Comparison of ENCODE assay signal across 9 mouse cellular contexts in the genomic region with DNA sequence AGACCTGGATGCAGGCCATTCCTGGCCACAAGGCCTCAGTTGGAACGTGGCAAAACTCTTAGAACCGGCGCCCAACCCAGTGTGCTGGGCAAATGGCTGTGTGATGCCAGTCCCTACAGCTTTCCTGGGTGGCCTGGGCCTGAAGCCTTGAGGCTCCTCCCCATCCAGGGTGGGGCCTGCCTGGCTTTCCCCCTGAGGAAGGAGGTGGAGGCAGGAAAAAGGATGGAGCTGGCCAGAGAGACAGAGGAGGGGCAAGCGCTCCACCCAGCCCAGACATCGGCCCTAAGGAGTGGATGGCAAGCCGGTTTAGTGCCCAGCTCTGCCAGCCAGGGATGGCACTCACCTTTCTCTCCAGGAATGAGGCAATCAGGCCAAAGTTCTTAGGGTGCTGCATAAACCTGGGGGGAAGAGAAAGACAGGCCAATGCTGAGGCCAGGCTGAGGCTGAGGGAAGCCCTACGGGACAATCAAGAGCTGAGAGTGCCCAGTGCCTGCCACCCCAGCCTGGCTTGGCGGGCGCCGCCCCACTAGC.
A peak's percentile ranks its signal among the peaks of the same experiment; 100 is the strongest.
DNase-seq lines count a peak whose midpoint lies in the region; ATAC-seq and TF ChIP-seq lines count a peak whose summit lies in the region.
"Had no signal": no experiment of that assay in that cellular context is flagged by ENCODE, and none has a peak within 500 bp of the region (broad histone marks: within the 10 kb centered on the region; RNA-seq: fewer than 3 reads in every experiment).

No protein-coding gene starts in this region.

- 87% methylated on average over 10 of the region's 10 CpGs for WGBS in hindbrain, embryonic 13.5 days
- 83% methylated on average over 7 of the region's 10 CpGs for WGBS in midbrain, postnatal 0 days

- no peaks in the 10 kb centered on the region for H3K9me3 ChIP-seq in hindbrain, embryonic 13.5 days
- H3K9me3 ChIP-seq in midbrain, postnatal 0 days (ENCODE audit: low read length), result no peaks in the 10 kb centered on the region

- no peak for ATAC-seq in hindbrain, embryonic 13.5 days (ENCODE audit: low FRiP score)
- no peak for ATAC-seq in midbrain, postnatal 0 days (ENCODE audit: low FRiP score)

- TF ChIP-seq POLR2A in embryonic fibroblast, embryonic 13.5 days (IDR thresholded peaks at IDR 0.05; ENCODE audit: low read depth, low read length), result no peak

- H3K4me3 ChIP-seq in embryonic fibroblast, embryonic 13.5 days (ENCODE audit: insufficient read depth, low read length), result no peak overlapping the region
- H3K4me3 ChIP-seq in hindbrain, embryonic 13.5 days, result no peak overlapping the region
- no peak overlapping the region for H3K4me3 ChIP-seq in midbrain, postnatal 0 days (ENCODE audit: low read depth, low read length)

- no peaks in the 10 kb centered on the region for H3K27me3 ChIP-seq in hindbrain, embryonic 13.5 days
- H3K27me3 ChIP-seq in midbrain, postnatal 0 days (ENCODE audit: insufficient read depth, low read length), result no peaks in the 10 kb centered on the region

- peak overlapping the region; percentile 90 for H3K27ac ChIP-seq in embryonic fibroblast, embryonic 13.5 days (ENCODE audit: insufficient read depth, low read length)
- peak overlapping the region; percentile 86 for H3K27ac ChIP-seq in hindbrain, embryonic 13.5 days
- peak overlapping the region; percentile 65 for H3K27ac ChIP-seq in midbrain, postnatal 0 days (ENCODE audit: low read depth, low read length)
- H3K27ac ChIP-seq: liver, embryonic 14.5 days had no signal

- peaks cover 7% of the 10 kb centered on the region for H3K4me1 ChIP-seq in embryonic fibroblast, embryonic 13.5 days (ENCODE audit: control insufficient read depth, insufficient read depth, low read length)
- peaks cover 28% of the 10 kb centered on the region for H3K4me1 ChIP-seq in hindbrain, embryonic 13.5 days (replicated peaks)
- H3K4me1 ChIP-seq in midbrain, postnatal 0 days (ENCODE audit: insufficient read depth, low read length), result no peaks in the 10 kb centered on the region

- DNase-seq in ovary, postnatal 36 days (ENCODE audit: low spot score), result peak; percentile 30
- no peak for DNase-seq in ovary, postnatal 14 days (ENCODE audit: low spot score)
- no peak for DNase-seq in midbrain, postnatal 0 days (ENCODE audit: low spot score)
- no peak for DNase-seq in thymus, postnatal 0 days (ENCODE audit: low spot score)
- no peak for DNase-seq in cerebellum, postnatal 4 days (ENCODE audit: low spot score in 2 of 2)
- DNase-seq in frontal cortex, adult 2 months (ENCODE audit: extremely low spot score in 1 of 2, low spot score in 1 of 2), result no peak

- H3K4me2 ChIP-seq in hindbrain, embryonic 13.5 days, result no peak overlapping the region
- no peak overlapping the region for H3K4me2 ChIP-seq in midbrain, postnatal 0 days (ENCODE audit: low read depth, low read length, poor library complexity, severe bottlenecking)

- peaks cover 86% of the 10 kb centered on the region for H3K36me3 ChIP-seq in hindbrain, embryonic 13.5 days
- peaks cover 70% of the 10 kb centered on the region for H3K36me3 ChIP-seq in midbrain, postnatal 0 days (ENCODE audit: insufficient read depth, low read length)

- no peak for TF ChIP-seq CTCF in embryonic fibroblast, embryonic 13.5 days (IDR thresholded peaks at IDR 0.05; ENCODE audit: borderline replicate concordance, insufficient read depth, low read length)
- TF ChIP-seq CTCF in midbrain, postnatal 0 days (IDR thresholded peaks at IDR 0.05), result no peak

- H3K9ac ChIP-seq in hindbrain, embryonic 13.5 days, result peak overlapping the region; percentile 51; the same call in 1 of the 2 replicates
- H3K9ac ChIP-seq in midbrain, postnatal 0 days (replicated peaks; ENCODE audit: low read length, poor library complexity, severe bottlenecking), result no peak overlapping the region
- H3K9ac ChIP-seq: liver, embryonic 14.5 days had no signal
